Mouse (Mus musculus): Measurements from ENCODE around the gene Prpsap1. TPM values are rescaled to one million over a fixed set of nuclear protein-coding genes. Genes with fewer than 3 reads are reported as not detected.

The Prpsap1 gene
- polyA plus RNA-seq (2015; fragmentation: Illumina TruSeq; extraction: RNeasy Lipid Tissue Mini Kit (QIAGEN cat#74804); ENCODE audit: low read depth, low replicate concordance), result 58.7 TPM

DNA sequence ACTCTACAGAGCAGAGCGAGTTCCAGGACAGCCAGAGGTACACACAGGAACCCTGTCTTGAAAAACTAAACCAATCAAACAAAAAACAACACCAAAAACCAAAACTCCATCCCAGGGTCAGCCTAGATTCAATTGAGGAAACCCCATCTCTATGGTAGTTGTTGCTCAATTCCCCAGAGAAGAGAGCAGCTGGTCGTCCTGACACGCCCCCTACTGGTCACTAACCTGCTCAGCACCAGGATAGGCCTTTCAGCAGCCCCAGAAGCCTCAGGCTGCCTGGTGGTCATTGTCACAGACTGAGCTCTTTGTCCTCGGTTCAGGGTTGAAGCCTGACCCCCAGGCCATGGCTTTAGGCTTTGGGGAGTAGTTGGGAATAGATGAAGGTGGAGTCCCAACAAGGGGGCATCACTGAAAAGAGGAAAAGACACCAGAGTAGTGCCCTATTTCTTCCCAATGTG lies at the start of gene Prpsap1:
Gene Prpsap1, minus strand, starts transcription at position 408 of the 458 bp plus-strand sequence.

DNA sequence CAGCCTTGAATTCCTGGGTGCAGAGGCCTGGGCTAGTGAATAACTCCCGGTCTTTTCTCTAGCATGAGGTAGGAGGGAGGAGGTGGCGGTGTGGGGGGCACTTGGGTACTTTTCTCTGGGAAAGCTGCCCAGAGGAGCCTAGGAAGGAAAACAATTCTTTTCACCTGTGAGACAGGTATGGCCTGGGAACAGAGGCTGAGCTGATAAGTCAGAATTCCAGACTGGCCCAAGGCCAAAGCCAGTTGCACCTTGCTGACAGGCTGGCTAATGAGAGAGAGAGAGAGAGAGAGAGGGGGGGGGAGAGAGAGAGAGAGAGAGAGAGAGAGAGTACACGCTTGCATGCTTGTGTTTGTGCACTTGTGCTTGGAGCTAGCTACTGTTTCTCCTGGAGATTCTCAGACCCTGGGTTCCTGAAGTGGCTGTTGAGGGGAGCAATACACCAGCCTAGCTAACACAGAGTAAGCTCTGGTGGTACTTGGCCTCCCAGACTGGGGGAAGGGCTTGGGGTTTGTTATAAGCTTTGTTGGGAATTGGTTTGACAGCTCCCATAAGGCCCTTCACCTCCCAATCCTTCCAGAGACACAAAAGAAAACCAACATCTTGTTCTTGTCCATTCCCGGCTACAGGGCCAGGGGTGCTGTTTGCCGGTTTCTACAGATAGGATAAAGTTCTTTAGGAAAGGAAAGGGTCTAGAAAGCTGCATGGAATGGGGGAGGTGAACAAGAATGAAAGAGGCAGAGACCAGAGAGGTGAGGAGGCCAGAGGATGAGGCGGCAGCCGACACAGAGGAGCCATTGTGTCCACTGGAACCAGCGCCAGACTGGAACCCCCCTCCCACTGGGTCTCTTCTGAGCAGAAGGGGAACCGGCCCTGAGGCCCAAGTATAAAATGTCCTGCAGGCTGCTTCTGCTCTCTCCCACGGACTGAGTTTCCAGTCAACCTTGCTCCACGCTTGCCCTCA lies 36.5 kb upstream of the Prpsap1 start, which contains the start of gene Sphk1:
Gene Sphk1, plus strand, starts transcription at position 739 of the 961 bp plus-strand sequence.

DNA sequence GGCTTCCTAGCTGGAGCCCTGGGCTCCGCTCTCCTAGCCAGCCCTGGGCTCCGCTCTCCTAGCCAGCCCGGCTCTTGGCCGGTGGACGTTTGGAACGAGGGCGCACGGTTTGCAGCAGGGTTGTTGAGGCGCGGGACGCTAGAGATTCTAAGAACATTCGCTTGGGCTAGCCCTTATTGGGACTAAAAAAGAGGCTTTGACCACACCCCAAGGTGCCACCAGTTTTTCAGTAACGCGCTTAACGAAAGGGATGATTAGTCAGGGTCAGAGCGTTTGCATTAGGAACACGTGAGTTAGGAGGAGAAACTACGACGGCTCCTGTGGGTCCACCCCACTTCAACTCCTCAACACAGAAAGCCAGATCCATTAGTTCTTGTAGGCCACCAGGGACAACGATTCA lies 27.9 kb downstream of the Prpsap1 start, which contains the start of gene Qrich2:
Gene Qrich2, minus strand, starts transcription at position 101 of the 400 bp plus-strand sequence.

DNA sequence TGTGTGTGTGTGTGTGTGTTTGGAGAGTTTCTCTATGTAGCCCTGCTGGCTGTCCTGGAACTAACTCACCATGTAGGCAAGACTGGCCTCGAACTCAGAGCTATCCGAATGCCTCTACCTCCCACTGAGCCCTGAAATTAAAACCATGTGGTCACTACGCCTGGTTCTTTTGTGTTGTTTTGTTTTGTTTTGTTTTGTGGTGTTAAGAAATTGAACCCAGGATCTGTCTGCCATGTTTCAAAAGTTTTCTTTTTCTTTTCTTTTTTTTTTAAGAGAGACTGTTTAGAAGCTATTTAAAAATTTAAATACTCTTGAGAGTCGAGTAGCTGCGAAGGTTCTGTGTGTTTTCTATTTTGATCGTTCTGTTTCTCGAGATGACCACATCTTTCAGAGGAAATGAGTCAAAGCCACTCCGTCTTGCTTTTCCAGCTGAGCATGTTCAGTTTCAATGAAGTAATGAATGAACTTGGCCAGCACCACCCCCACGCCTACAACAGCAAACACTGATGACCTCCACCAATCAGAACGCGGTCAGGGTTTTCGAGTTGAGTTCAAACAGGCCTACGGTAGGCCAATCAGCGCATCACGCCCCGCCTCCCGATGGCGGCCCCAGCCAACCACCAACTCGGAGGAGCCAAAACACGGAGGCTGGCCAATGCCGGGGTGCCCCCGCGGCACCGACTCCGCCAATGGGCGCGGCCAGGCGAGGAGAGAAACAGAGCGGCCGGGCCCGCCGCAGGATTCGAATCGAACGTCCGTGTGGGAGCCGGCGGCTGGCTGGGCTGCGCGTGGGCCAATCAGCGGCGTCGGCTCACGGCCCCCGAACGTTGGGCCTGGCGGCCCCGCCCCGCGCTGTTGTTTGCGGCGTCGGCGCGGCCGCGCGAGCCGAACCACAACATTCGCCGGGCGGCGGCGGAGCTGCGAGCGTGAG lies 60.4 kb downstream of the Prpsap1 start, which contains the start of gene Ubald2:
Gene Ubald2, plus strand, starts transcription at position 739 of the 931 bp plus-strand sequence.

Other genes starting within 250 kb of the Prpsap1 start
- 58.8 TPM for gene Srp68, start 220.0 kb downstream of the Prpsap1 start, polyA plus RNA-seq (2015; fragmentation: Illumina TruSeq; extraction: RNeasy Lipid Tissue Mini Kit (QIAGEN cat#74804); ENCODE audit: low read depth, low replicate concordance)
- gene Galr2, start 213.3 kb downstream of the Prpsap1 start, polyA plus RNA-seq (2015; fragmentation: Illumina TruSeq; extraction: RNeasy Lipid Tissue Mini Kit (QIAGEN cat#74804); ENCODE audit: low read depth, low replicate concordance), result not detected
- gene Exoc7, start 187.0 kb downstream of the Prpsap1 start, polyA plus RNA-seq (2015; fragmentation: Illumina TruSeq; extraction: RNeasy Lipid Tissue Mini Kit (QIAGEN cat#74804); ENCODE audit: low read depth, low replicate concordance), result 74.2 TPM
- gene Foxj1, start 158.8 kb downstream of the Prpsap1 start, polyA plus RNA-seq (2015; fragmentation: Illumina TruSeq; extraction: RNeasy Lipid Tissue Mini Kit (QIAGEN cat#74804); ENCODE audit: low read depth, low replicate concordance), result 12.3 TPM
- 178 TPM for gene Rnf157, start 81.2 kb downstream of the Prpsap1 start, polyA plus RNA-seq (2015; fragmentation: Illumina TruSeq; extraction: RNeasy Lipid Tissue Mini Kit (QIAGEN cat#74804); ENCODE audit: low read depth, low replicate concordance)
- 50.3 TPM for gene Ubald2, start 60.1 kb downstream of the Prpsap1 start, polyA plus RNA-seq (2015; fragmentation: Illumina TruSeq; extraction: RNeasy Lipid Tissue Mini Kit (QIAGEN cat#74804); ENCODE audit: low read depth, low replicate concordance)
- gene Qrich2, start 28.0 kb downstream of the Prpsap1 start, polyA plus RNA-seq (2015; fragmentation: Illumina TruSeq; extraction: RNeasy Lipid Tissue Mini Kit (QIAGEN cat#74804); ENCODE audit: low read depth, low replicate concordance), result 0.10 TPM
- gene Sphk1, start 36.7 kb upstream of the Prpsap1 start, polyA plus RNA-seq (2015; fragmentation: Illumina TruSeq; extraction: RNeasy Lipid Tissue Mini Kit (QIAGEN cat#74804); ENCODE audit: low read depth, low replicate concordance), result 4.9 TPM
- gene Ube2o, start 87.2 kb upstream of the Prpsap1 start, polyA plus RNA-seq (2015; fragmentation: Illumina TruSeq; extraction: RNeasy Lipid Tissue Mini Kit (QIAGEN cat#74804); ENCODE audit: low read depth, low replicate concordance), result 71.5 TPM
- not detected for gene Aanat, start 92.2 kb upstream of the Prpsap1 start, polyA plus RNA-seq (2015; fragmentation: Illumina TruSeq; extraction: RNeasy Lipid Tissue Mini Kit (QIAGEN cat#74804); ENCODE audit: low read depth, low replicate concordance)
- 1.3 TPM for gene Rhbdf2, start 132.8 kb upstream of the Prpsap1 start, polyA plus RNA-seq (2015; fragmentation: Illumina TruSeq; extraction: RNeasy Lipid Tissue Mini Kit (QIAGEN cat#74804); ENCODE audit: low read depth, low replicate concordance)
- gene Prcd, start 159.3 kb upstream of the Prpsap1 start, polyA plus RNA-seq (2015; fragmentation: Illumina TruSeq; extraction: RNeasy Lipid Tissue Mini Kit (QIAGEN cat#74804); ENCODE audit: low read depth, low replicate concordance), result 8.3 TPM
- 52.6 TPM for gene Cygb, start 160.1 kb upstream of the Prpsap1 start, polyA plus RNA-seq (2015; fragmentation: Illumina TruSeq; extraction: RNeasy Lipid Tissue Mini Kit (QIAGEN cat#74804); ENCODE audit: low read depth, low replicate concordance)

Data from brain, adult 10 weeks (tissue).